Mouse (Mus musculus): ENCODE results near the gene Dnaaf1. TPM values are rescaled to one million over a fixed set of nuclear protein-coding genes. Genes with fewer than 3 reads are reported as not detected.

Dnaaf1 gene
- polyA plus RNA-seq, 1 experiment from 2014 or later: 0.11 TPM

- 66% methylated on average over 14 of the region's 14 CpGs for WGBS (ENCODE audit: insufficient replicate concordance)
- no peak for ATAC-seq
- no peaks in the 10 kb centered on the region for H3K4me1 ChIP-seq
- H3K4me2 ChIP-seq: no peak overlapping the region
- no peaks in the 10 kb centered on the region for H3K9me3 ChIP-seq (replicated peaks)
- no peak overlapping the region for H3K27ac ChIP-seq
- H3K4me3 ChIP-seq: no peak overlapping the region
- H3K27me3 ChIP-seq (replicated peaks): peaks cover 44% of the 10 kb centered on the region
- H3K36me3 ChIP-seq: no peaks in the 10 kb centered on the region
- H3K9ac ChIP-seq: no peak overlapping the region
Measured at GRCm38 (mm10) chr8:119615096-119615495, 40.1 kb downstream of the Dnaaf1 start.

- Histone ChIP-seq H3K27ac (no peak overlapping the region), H3K27me3 (replicated peaks) (peaks cover 48% of the 10 kb centered on the region), H3K4me3 (no peak overlapping the region), H3K36me3 (no peaks in the 10 kb centered on the region), H3K4me1 (no peaks in the 10 kb centered on the region), H3K9ac (no peak overlapping the region), H3K4me2 (no peak overlapping the region), H3K9me3 (replicated peaks) (no peaks in the 10 kb centered on the region)
- 76% methylated on average over 7 of the region's 7 CpGs for WGBS (ENCODE audit: insufficient replicate concordance)
- no peak for ATAC-seq
Measured at GRCm38 (mm10) chr8:119616358-119616757, 41.3 kb downstream of the Dnaaf1 start.

- H3K9ac ChIP-seq: no peak overlapping the region
- no peaks in the 10 kb centered on the region for H3K36me3 ChIP-seq
- no peaks in the 10 kb centered on the region for H3K4me1 ChIP-seq
- no peak overlapping the region for H3K4me2 ChIP-seq
- no peak for ATAC-seq
- peaks cover 52% of the 10 kb centered on the region for H3K27me3 ChIP-seq (replicated peaks)
- no peak overlapping the region for H3K4me3 ChIP-seq
- 80% methylated on average over 4 of the region's 4 CpGs for WGBS (ENCODE audit: insufficient replicate concordance)
- H3K27ac ChIP-seq: no peak overlapping the region
- no peaks in the 10 kb centered on the region for H3K9me3 ChIP-seq (replicated peaks)
Measured at GRCm38 (mm10) chr8:119616811-119617210, 41.8 kb downstream of the Dnaaf1 start.

GRCm38 (mm10) chr8:119617586-119617985 is 42.6 kb downstream of the Dnaaf1 start:
- Histone ChIP-seq H3K27ac (no peak overlapping the region), H3K27me3 (replicated peaks) (peaks cover 54% of the 10 kb centered on the region), H3K4me2 (no peak overlapping the region), H3K4me1 (no peaks in the 10 kb centered on the region), H3K9ac (no peak overlapping the region), H3K36me3 (no peaks in the 10 kb centered on the region), H3K9me3 (replicated peaks) (no peaks in the 10 kb centered on the region), H3K4me3 (no peak overlapping the region)
- 61% methylated on average over 5 of the region's 5 CpGs for WGBS (ENCODE audit: insufficient replicate concordance)
- ATAC-seq: no peak

- Histone ChIP-seq H3K27ac (no peak overlapping the region), H3K9me3 (replicated peaks) (no peaks in the 10 kb centered on the region), H3K4me3 (no peak overlapping the region), H3K36me3 (no peaks in the 10 kb centered on the region), H3K27me3 (replicated peaks) (peaks cover 52% of the 10 kb centered on the region), H3K4me2 (no peak overlapping the region), H3K9ac (no peak overlapping the region), H3K4me1 (no peaks in the 10 kb centered on the region)
- ATAC-seq: no peak
- WGBS (ENCODE audit: insufficient replicate concordance): 41% methylated on average over 5 of the region's 5 CpGs
Measured at GRCm38 (mm10) chr8:119618887-119619286, 43.9 kb downstream of the Dnaaf1 start.

- no peak overlapping the region for H3K9ac ChIP-seq
- peaks cover 56% of the 10 kb centered on the region for H3K27me3 ChIP-seq (replicated peaks)
- no peak overlapping the region for H3K4me2 ChIP-seq
- no peak for ATAC-seq
- no peak overlapping the region for H3K4me3 ChIP-seq
- no peaks in the 10 kb centered on the region for H3K4me1 ChIP-seq
- WGBS (ENCODE audit: insufficient replicate concordance): 41% methylated on average over 6 of the region's 6 CpGs
- H3K9me3 ChIP-seq (replicated peaks): no peaks in the 10 kb centered on the region
- no peaks in the 10 kb centered on the region for H3K36me3 ChIP-seq
- H3K27ac ChIP-seq: no peak overlapping the region
Measured at GRCm38 (mm10) chr8:119620116-119620840, 45.2 kb downstream of the Dnaaf1 start.

GRCm38 (mm10) chr8:119620848-119621465 is 45.9 kb downstream of the Dnaaf1 start:
- 69% methylated on average over 14 of the region's 14 CpGs for WGBS (ENCODE audit: insufficient replicate concordance)
- ATAC-seq: no peak

GRCm38 (mm10) chr8:119622555-119622954 is 47.5 kb downstream of the Dnaaf1 start:
- Histone ChIP-seq H3K9me3 (replicated peaks) (no peaks in the 10 kb centered on the region), H3K4me2 (no peak overlapping the region), H3K4me1 (peaks cover 10% of the 10 kb centered on the region), H3K27me3 (replicated peaks) (peaks cover 46% of the 10 kb centered on the region), H3K4me3 (no peak overlapping the region), H3K27ac (no peak overlapping the region), H3K9ac (no peak overlapping the region), H3K36me3 (no peaks in the 10 kb centered on the region)
- WGBS (ENCODE audit: insufficient replicate concordance): 53% methylated on average over 4 of the region's 4 CpGs
- ATAC-seq: no peak

More at GRCm38 (mm10) chr8:119620848-119621465, 45.9 kb downstream of the Dnaaf1 start:
- H3K9ac ChIP-seq: no peak overlapping the region
- no peaks in the 10 kb centered on the region for H3K36me3 ChIP-seq
- H3K4me3 ChIP-seq: no peak overlapping the region
- H3K27ac ChIP-seq: no peak overlapping the region
- H3K4me2 ChIP-seq: no peak overlapping the region
- no peaks in the 10 kb centered on the region for H3K9me3 ChIP-seq (replicated peaks)
- peaks cover 57% of the 10 kb centered on the region for H3K27me3 ChIP-seq (replicated peaks)
- no peaks in the 10 kb centered on the region for H3K4me1 ChIP-seq

- WGBS (ENCODE audit: insufficient replicate concordance): 73% methylated on average over 8 of the region's 8 CpGs
- no peak for ATAC-seq
- Histone ChIP-seq H3K9ac (no peak overlapping the region), H3K27ac (no peak overlapping the region), H3K4me1 (peaks cover 16% of the 10 kb centered on the region), H3K4me2 (no peak overlapping the region), H3K36me3 (no peaks in the 10 kb centered on the region), H3K4me3 (no peak overlapping the region), H3K9me3 (replicated peaks) (no peaks in the 10 kb centered on the region), H3K27me3 (replicated peaks) (peaks cover 43% of the 10 kb centered on the region)
Measured at GRCm38 (mm10) chr8:119623061-119623460, 48.0 kb downstream of the Dnaaf1 start.

- Histone ChIP-seq H3K4me2 (no peak overlapping the region), H3K27ac (no peak overlapping the region), H3K9ac (no peak overlapping the region), H3K9me3 (replicated peaks) (no peaks in the 10 kb centered on the region), H3K4me1 (peaks cover 16% of the 10 kb centered on the region), H3K36me3 (no peaks in the 10 kb centered on the region), H3K27me3 (replicated peaks) (peaks cover 43% of the 10 kb centered on the region), H3K4me3 (no peak overlapping the region)
- ATAC-seq: no peak
- WGBS (ENCODE audit: insufficient replicate concordance): 71% methylated on average over 1 of the region's 1 CpGs
Measured at GRCm38 (mm10) chr8:119623744-119624143, 48.7 kb downstream of the Dnaaf1 start.

- Histone ChIP-seq H3K36me3 (no peaks in the 10 kb centered on the region), H3K27me3 (replicated peaks) (peaks cover 46% of the 10 kb centered on the region), H3K4me1 (peaks cover 16% of the 10 kb centered on the region), H3K4me3 (no peak overlapping the region), H3K9me3 (replicated peaks) (no peaks in the 10 kb centered on the region), H3K9ac (no peak overlapping the region), H3K4me2 (no peak overlapping the region), H3K27ac (no peak overlapping the region)
- ATAC-seq: no peak
- WGBS (ENCODE audit: insufficient replicate concordance): 80% methylated on average over 7 of the region's 7 CpGs
Measured at GRCm38 (mm10) chr8:119624916-119625315, 49.9 kb downstream of the Dnaaf1 start.

GRCm38 (mm10) chr8:119625788-119626187 is 50.8 kb downstream of the Dnaaf1 start:
- no peak for ATAC-seq
- no peak overlapping the region for H3K4me2 ChIP-seq
- H3K4me3 ChIP-seq: no peak overlapping the region
- no peaks in the 10 kb centered on the region for H3K9me3 ChIP-seq (replicated peaks)
- no peak overlapping the region for H3K9ac ChIP-seq
- peaks cover 54% of the 10 kb centered on the region for H3K27me3 ChIP-seq (replicated peaks)
- H3K36me3 ChIP-seq: no peaks in the 10 kb centered on the region
- 71% methylated on average over 22 of the region's 22 CpGs for WGBS (ENCODE audit: insufficient replicate concordance)
- H3K4me1 ChIP-seq: peaks cover 16% of the 10 kb centered on the region
- H3K27ac ChIP-seq: no peak overlapping the region
